Comparison of ENCODE assay signal across 8 mouse cellular contexts in genomic region chr13:109260220-109260795, GRCm38 (mm10).
DNase-seq lines count a peak whose midpoint lies in the region; ATAC-seq lines count a peak whose summit lies in the region.

No protein-coding gene starts in this region.

- peak; percentile 12 for DNase-seq in T-cell, adult 2 months (ENCODE audit: low spot score)
- DNase-seq in cerebellum, adult 8-10 months, result peak; percentile 51
- peak; percentile 20 to 57 for DNase-seq in frontal cortex, postnatal 10 days (ENCODE audit: low spot score in 2 of 2)
- DNase-seq in hindbrain, embryonic 10.5 days (ENCODE audit: low spot score), result peak; percentile 87
- peak; percentile 63 for DNase-seq in layer of hippocampus, postnatal 10 days (ENCODE audit: low spot score in 2 of 2)
- peak; percentile 69 for DNase-seq in lung, postnatal 10 days
- DNase-seq in retina, embryonic 14.5 days (ENCODE audit: low spot score), result peak; percentile 86

- H3K27ac ChIP-seq in hindbrain, embryonic 10.5 days, result peak overlapping the region; percentile 92

- H3K36me3 ChIP-seq in hindbrain, embryonic 10.5 days, result no peaks in the 10 kb centered on the region

- H3K9me3 ChIP-seq in hindbrain, embryonic 10.5 days, result no peaks in the 10 kb centered on the region

- no peak for ATAC-seq in activated CD4-positive, CD25-positive, alpha-beta regulatory T cell, adult 4 months

- under 1% methylated on average over 23 of the region's 23 CpGs for WGBS in hindbrain, embryonic 10.5 days

- no peaks in the 10 kb centered on the region for H3K27me3 ChIP-seq in hindbrain, embryonic 10.5 days (ENCODE audit: insufficient read depth, poor library complexity, severe bottlenecking)

- H3K4me1 ChIP-seq in hindbrain, embryonic 10.5 days (replicated peaks), result peaks cover 33% of the 10 kb centered on the region

- peak overlapping the region; percentile 61 for H3K4me3 ChIP-seq in hindbrain, embryonic 10.5 days

Comparison
In these comparisons a context has a peak if more than half of its experiments do, and no peak if none do; other contexts are left out.
1. DNase-seq: peak in every context shown above with its lines; median percentile 87 in hindbrain, embryonic 10.5 days; 86 in retina, embryonic 14.5 days; 69 in lung, postnatal 10 days; 63 in layer of hippocampus, postnatal 10 days; 51 in cerebellum, adult 8-10 months; 38 in frontal cortex, postnatal 10 days; 12 in T-cell, adult 2 months.